In genomic region chr12:108494011-108494541, GRCm38 (mm10) we compare ENCODE assay signal across 9 mouse cellular contexts.
DNase-seq lines count a peak whose midpoint lies in the region; ATAC-seq and TF ChIP-seq lines count a peak whose summit lies in the region.
"Had no signal": no experiment of that assay in that cellular context is flagged by ENCODE, and none has a peak within 500 bp of the region (broad histone marks: within the 10 kb centered on the region; RNA-seq: fewer than 3 reads in every experiment).

No protein-coding gene starts in this region.

- 22% methylated on average over 4 of the region's 4 CpGs for WGBS in limb, embryonic 14.5 days
- 30% methylated on average over 4 of the region's 4 CpGs for WGBS in neural tube, embryonic 14.5 days

- H3K27ac ChIP-seq in limb, embryonic 14.5 days (replicated peaks; ENCODE audit: low read depth, low read length), result no peak overlapping the region
- H3K27ac ChIP-seq in neural tube, embryonic 14.5 days (ENCODE audit: low read depth, low read length), result peak overlapping the region; percentile 44; the same call in 1 of the 2 replicates
- H3K27ac ChIP-seq: embryonic facial prominence, embryonic 12.5 days had no signal

- peaks cover 20% of the 10 kb centered on the region for H3K4me1 ChIP-seq in limb, embryonic 14.5 days (ENCODE audit: control insufficient read depth, insufficient read depth, low read length)
- peaks cover 8% of the 10 kb centered on the region for H3K4me1 ChIP-seq in neural tube, embryonic 14.5 days (ENCODE audit: control insufficient read depth, insufficient read depth, low read length)

- H3K27me3 ChIP-seq in limb, embryonic 14.5 days (ENCODE audit: control insufficient read depth, insufficient read depth, low read length), result no peaks in the 10 kb centered on the region
- H3K27me3 ChIP-seq in neural tube, embryonic 14.5 days (ENCODE audit: control insufficient read depth, insufficient read depth, low read length), result no peaks in the 10 kb centered on the region
- H3K27me3 ChIP-seq: embryonic facial prominence, embryonic 12.5 days had no signal

- DNase-seq in ovary, postnatal 14 days (ENCODE audit: low spot score), result peak; percentile 46
- no peak for DNase-seq in ovary, postnatal 10 days (ENCODE audit: low spot score)
- peak; percentile 49 for DNase-seq in cerebellum, adult 11-12 months
- peak; percentile 50 for DNase-seq in kidney, adult 18-20 months
- peak; percentile 86 for DNase-seq in limb, embryonic 14.5 days (ENCODE audit: low spot score)

- no peaks in the 10 kb centered on the region for H3K9me3 ChIP-seq in limb, embryonic 14.5 days (ENCODE audit: control insufficient read depth, low read length)
- no peaks in the 10 kb centered on the region for H3K9me3 ChIP-seq in neural tube, embryonic 14.5 days (ENCODE audit: control insufficient read depth, low read length)
- H3K9me3 ChIP-seq: embryonic facial prominence, embryonic 12.5 days had no signal

- no peak overlapping the region for H3K9ac ChIP-seq in limb, embryonic 14.5 days (ENCODE audit: low read depth, low read length, severe bottlenecking)
- no peak overlapping the region for H3K9ac ChIP-seq in neural tube, embryonic 14.5 days (replicated peaks; ENCODE audit: low read depth, low read length)
- H3K9ac ChIP-seq: embryonic facial prominence, embryonic 12.5 days had no signal

- H3K4me2 ChIP-seq in limb, embryonic 14.5 days (replicated peaks; ENCODE audit: low read depth, low read length, severe bottlenecking), result no peak overlapping the region
- no peak overlapping the region for H3K4me2 ChIP-seq in neural tube, embryonic 14.5 days (ENCODE audit: low read depth, low read length)
- H3K4me2 ChIP-seq: embryonic facial prominence, embryonic 12.5 days had no signal

- ATAC-seq in frontal cortex, adult (ENCODE audit: low TSS enrichment), result peak; percentile 45
- peak; percentile 36; the same call in 1 of the 2 replicates for ATAC-seq in limb, embryonic 14.5 days (ENCODE audit: low FRiP score, low read depth)
- peak; percentile 62 for ATAC-seq in neural tube, embryonic 14.5 days (ENCODE audit: low read depth)
- no peak for ATAC-seq in activated CD4-positive, CD25-positive, alpha-beta regulatory T cell, adult 4 months

- no peaks in the 10 kb centered on the region for H3K36me3 ChIP-seq in limb, embryonic 14.5 days (ENCODE audit: control insufficient read depth, insufficient read depth, low read length)
- H3K36me3 ChIP-seq in neural tube, embryonic 14.5 days (ENCODE audit: control insufficient read depth, insufficient read depth, low read length), result no peaks in the 10 kb centered on the region
- H3K36me3 ChIP-seq: embryonic facial prominence, embryonic 12.5 days had no signal

- TF ChIP-seq POLR2A in limb, embryonic 14.5 days (IDR thresholded peaks at IDR 0.05; ENCODE audit: borderline replicate concordance, extremely low read depth, insufficient read depth, insufficient read length), result no peak

- H3K4me3 ChIP-seq in limb, embryonic 14.5 days (replicated peaks; ENCODE audit: low read length), result no peak overlapping the region
- no peak overlapping the region for H3K4me3 ChIP-seq in neural tube, embryonic 14.5 days (ENCODE audit: low read depth, low read length)
- H3K4me3 ChIP-seq: embryonic facial prominence, embryonic 12.5 days had no signal
